Mouse (Mus musculus): ENCODE results near the gene Errfi1.

Errfi1 gene

GRCm38 (mm10) chr4:150853680-150854461 is at the start of gene Errfi1:
TSS of gene Errfi1 (plus strand) at chr4:150853919.
- in situ Hi-C loops (cut with MboI; ENCODE audit: low sequenced_read_pairs) = no loop called here

- in situ Hi-C loops (cut with MboI; ENCODE audit: low sequenced_read_pairs) = no loop called here
Observed at GRCm38 (mm10) chr4:150804204-150804603, 49.5 kb upstream of the Errfi1 start.

GRCm38 (mm10) chr4:150807727-150808470 is 45.8 kb upstream of the Errfi1 start:
- in situ Hi-C loops (cut with MboI; ENCODE audit: low sequenced_read_pairs) = no loop called here

GRCm38 (mm10) chr4:150808471-150808847 is 45.3 kb upstream of the Errfi1 start:
- in situ Hi-C loops (cut with MboI; ENCODE audit: low sequenced_read_pairs) = no loop called here

- in situ Hi-C loops (cut with MboI; ENCODE audit: low sequenced_read_pairs) = no loop called here
Observed at GRCm38 (mm10) chr4:150809323-150809722, 44.4 kb upstream of the Errfi1 start.

GRCm38 (mm10) chr4:150815144-150815543 is 38.6 kb upstream of the Errfi1 start:
- in situ Hi-C loops (cut with MboI; ENCODE audit: low sequenced_read_pairs) = no loop called here

- in situ Hi-C loops (cut with MboI; ENCODE audit: low sequenced_read_pairs) = no loop called here
Observed at GRCm38 (mm10) chr4:150816414-150816951, 37.2 kb upstream of the Errfi1 start.

GRCm38 (mm10) chr4:150819126-150819910 is 34.4 kb upstream of the Errfi1 start:
- in situ Hi-C loops (cut with MboI; ENCODE audit: low sequenced_read_pairs) = no loop called here

- in situ Hi-C loops (cut with MboI; ENCODE audit: low sequenced_read_pairs) = no loop called here
Observed at GRCm38 (mm10) chr4:150821381-150821780, 32.3 kb upstream of the Errfi1 start.

GRCm38 (mm10) chr4:150822624-150823023 is 31.1 kb upstream of the Errfi1 start:
- in situ Hi-C loops (cut with MboI; ENCODE audit: low sequenced_read_pairs) = no loop called here

GRCm38 (mm10) chr4:150823614-150824480 is 29.9 kb upstream of the Errfi1 start:
- in situ Hi-C loops (cut with MboI; ENCODE audit: low sequenced_read_pairs) = no loop called here

GRCm38 (mm10) chr4:150824877-150825276 is 28.8 kb upstream of the Errfi1 start:
- in situ Hi-C loops (cut with MboI; ENCODE audit: low sequenced_read_pairs) = no loop called here

- in situ Hi-C loops (cut with MboI; ENCODE audit: low sequenced_read_pairs) = no loop called here
Observed at GRCm38 (mm10) chr4:150825531-150825930, 28.2 kb upstream of the Errfi1 start.

GRCm38 (mm10) chr4:150831321-150831720 is 22.4 kb upstream of the Errfi1 start:
- in situ Hi-C loops (cut with MboI; ENCODE audit: low sequenced_read_pairs) = no loop called here

GRCm38 (mm10) chr4:150831941-150832340 is 21.8 kb upstream of the Errfi1 start:
- in situ Hi-C loops (cut with MboI; ENCODE audit: low sequenced_read_pairs) = no loop called here

- in situ Hi-C loops (cut with MboI; ENCODE audit: low sequenced_read_pairs) = no loop called here
Observed at GRCm38 (mm10) chr4:150835163-150835562, 18.6 kb upstream of the Errfi1 start.

- in situ Hi-C loops (cut with MboI; ENCODE audit: low sequenced_read_pairs) = no loop called here
Observed at GRCm38 (mm10) chr4:150836258-150836657, 17.5 kb upstream of the Errfi1 start.

GRCm38 (mm10) chr4:150836961-150837360 is 16.8 kb upstream of the Errfi1 start:
- in situ Hi-C loops (cut with MboI; ENCODE audit: low sequenced_read_pairs) = no loop called here

- in situ Hi-C loops (cut with MboI; ENCODE audit: low sequenced_read_pairs) = no loop called here
Observed at GRCm38 (mm10) chr4:150837458-150837857, 16.3 kb upstream of the Errfi1 start.

GRCm38 (mm10) chr4:150842045-150842444 is 11.7 kb upstream of the Errfi1 start:
- in situ Hi-C loops (cut with MboI; ENCODE audit: low sequenced_read_pairs) = no loop called here
